Mouse (Mus musculus): Measurements from ENCODE around the gene Pitx2. TPM values are rescaled to one million over a fixed set of nuclear protein-coding genes. Genes with fewer than 3 reads are reported as not detected.

The Pitx2 gene
- polyA plus RNA-seq, 2 experiments, result 11.9 to 13.3 TPM

- Histone ChIP-seq H3K27me3 (ENCODE audit: control insufficient read depth, insufficient read depth, low read length) (peaks cover 87% of the 10 kb centered on the region), H3K4me2 (replicated peaks; ENCODE audit: low read depth, low read length, severe bottlenecking) (no peak overlapping the region), H3K9me3 (ENCODE audit: control insufficient read depth, low read length) (no peaks in the 10 kb centered on the region), H3K27ac (replicated peaks; ENCODE audit: low read depth, low read length) (no peak overlapping the region), H3K4me3 (replicated peaks; ENCODE audit: low read length) (no peak overlapping the region; the same call in 1 of the 2 replicates), H3K4me1 (ENCODE audit: control insufficient read depth, insufficient read depth, low read length) (peaks cover 6% of the 10 kb centered on the region; the same call in 1 of the 2 replicates), H3K36me3 (ENCODE audit: control insufficient read depth, insufficient read depth, low read length) (no peaks in the 10 kb centered on the region), H3K9ac (ENCODE audit: low read depth, low read length, severe bottlenecking) (no peak overlapping the region)
- DNase-seq (ENCODE audit: low spot score) (no peak), ATAC-seq (ENCODE audit: low FRiP score, low read depth) (no peak)
- no peak for TF ChIP-seq POLR2A (IDR thresholded peaks at IDR 0.05; ENCODE audit: borderline replicate concordance, extremely low read depth, insufficient read depth, insufficient read length)
- under 1% methylated on average over 13 of the region's 13 CpGs for WGBS
Measured at GRCm38 (mm10) chr3:129197035-129197434, 2.6 kb upstream of the Pitx2 start.

GRCm38 (mm10) chr3:129197786-129198626, 1.7 kb upstream of the Pitx2 start:
- Histone ChIP-seq H3K4me2 (replicated peaks; ENCODE audit: low read depth, low read length, severe bottlenecking) (no peak overlapping the region), H3K36me3 (ENCODE audit: control insufficient read depth, insufficient read depth, low read length) (no peaks in the 10 kb centered on the region), H3K4me1 (ENCODE audit: control insufficient read depth, insufficient read depth, low read length) (peaks cover 10% of the 10 kb centered on the region; the same call in 1 of the 2 replicates), H3K9me3 (ENCODE audit: control insufficient read depth, low read length) (no peaks in the 10 kb centered on the region), H3K4me3 (replicated peaks; ENCODE audit: low read length) (no peak overlapping the region), H3K27ac (replicated peaks; ENCODE audit: low read depth, low read length) (no peak overlapping the region), H3K9ac (ENCODE audit: low read depth, low read length, severe bottlenecking) (no peak overlapping the region), H3K27me3 (ENCODE audit: control insufficient read depth, insufficient read depth, low read length) (peaks cover 88% of the 10 kb centered on the region)
- no peak for DNase-seq (ENCODE audit: low spot score)
- no peak for TF ChIP-seq POLR2A (IDR thresholded peaks at IDR 0.05; ENCODE audit: borderline replicate concordance, extremely low read depth, insufficient read depth, insufficient read length)
- ATAC-seq (ENCODE audit: low FRiP score, low read depth), result no peak
- 4% methylated on average over 16 of the region's 16 CpGs for WGBS

GRCm38 (mm10) chr3:129198627-129198903, 1.1 kb upstream of the Pitx2 start:
- WGBS, result 2% methylated on average over 11 of the region's 11 CpGs
- ATAC-seq (ENCODE audit: low FRiP score, low read depth) (no peak), DNase-seq (ENCODE audit: low spot score) (no peak)
- H3K27me3 ChIP-seq (ENCODE audit: control insufficient read depth, insufficient read depth, low read length), result peaks cover 92% of the 10 kb centered on the region
- no peak overlapping the region for H3K27ac ChIP-seq (replicated peaks; ENCODE audit: low read depth, low read length)
- H3K9me3 ChIP-seq (ENCODE audit: control insufficient read depth, low read length), result no peaks in the 10 kb centered on the region
- no peak overlapping the region for H3K4me2 ChIP-seq (replicated peaks; ENCODE audit: low read depth, low read length, severe bottlenecking)
- no peak overlapping the region for H3K4me3 ChIP-seq (replicated peaks; ENCODE audit: low read length)
- H3K4me1 ChIP-seq (ENCODE audit: control insufficient read depth, insufficient read depth, low read length), result peaks cover 11% of the 10 kb centered on the region; the same call in 1 of the 2 replicates
- no peaks in the 10 kb centered on the region for H3K36me3 ChIP-seq (ENCODE audit: control insufficient read depth, insufficient read depth, low read length)
- no peak overlapping the region for H3K9ac ChIP-seq (ENCODE audit: low read depth, low read length, severe bottlenecking)
- no peak for TF ChIP-seq POLR2A (IDR thresholded peaks at IDR 0.05; ENCODE audit: borderline replicate concordance, extremely low read depth, insufficient read depth, insufficient read length)

GRCm38 (mm10) chr3:129199160-129199608, 494 bp upstream of the Pitx2 start:
- Histone ChIP-seq H3K9me3 (ENCODE audit: control insufficient read depth, low read length) (no peaks in the 10 kb centered on the region), H3K4me3 (replicated peaks; ENCODE audit: low read length) (peak overlapping the region; percentile 39), H3K4me2 (replicated peaks; ENCODE audit: low read depth, low read length, severe bottlenecking) (peak overlapping the region; percentile 55), H3K36me3 (ENCODE audit: control insufficient read depth, insufficient read depth, low read length) (no peaks in the 10 kb centered on the region), H3K4me1 (ENCODE audit: control insufficient read depth, insufficient read depth, low read length) (peaks cover 11% of the 10 kb centered on the region; the same call in 1 of the 2 replicates), H3K27me3 (ENCODE audit: control insufficient read depth, insufficient read depth, low read length) (peaks cover 96% of the 10 kb centered on the region), H3K9ac (ENCODE audit: low read depth, low read length, severe bottlenecking) (peak overlapping the region; percentile 41; the same call in 1 of the 2 replicates), H3K27ac (replicated peaks; ENCODE audit: low read depth, low read length) (no peak overlapping the region)
- no peak for DNase-seq (ENCODE audit: low spot score)
- WGBS, result 1% methylated on average over 16 of the region's 16 CpGs
- no peak for TF ChIP-seq POLR2A (IDR thresholded peaks at IDR 0.05; ENCODE audit: borderline replicate concordance, extremely low read depth, insufficient read depth, insufficient read length)
- ATAC-seq (ENCODE audit: low FRiP score, low read depth), result peak; percentile 0; the same call in 1 of the 2 replicates

GRCm38 (mm10) chr3:129200501-129200890, 818 bp downstream of the Pitx2 start:
- Histone ChIP-seq H3K36me3 (ENCODE audit: control insufficient read depth, insufficient read depth, low read length) (no peaks in the 10 kb centered on the region), H3K9me3 (ENCODE audit: control insufficient read depth, low read length) (no peaks in the 10 kb centered on the region), H3K4me1 (ENCODE audit: control insufficient read depth, insufficient read depth, low read length) (peaks cover 11% of the 10 kb centered on the region; the same call in 1 of the 2 replicates), H3K9ac (ENCODE audit: low read depth, low read length, severe bottlenecking) (no peak overlapping the region), H3K27ac (replicated peaks; ENCODE audit: low read depth, low read length) (no peak overlapping the region), H3K27me3 (ENCODE audit: control insufficient read depth, insufficient read depth, low read length) (peaks cover 96% of the 10 kb centered on the region), H3K4me2 (replicated peaks; ENCODE audit: low read depth, low read length, severe bottlenecking) (no peak overlapping the region), H3K4me3 (replicated peaks; ENCODE audit: low read length) (peak overlapping the region; percentile 39)
- ATAC-seq (ENCODE audit: low FRiP score, low read depth) (no peak), DNase-seq (ENCODE audit: low spot score) (no peak)
- 2% methylated on average over 9 of the region's 9 CpGs for WGBS
- TF ChIP-seq POLR2A (IDR thresholded peaks at IDR 0.05; ENCODE audit: borderline replicate concordance, extremely low read depth, insufficient read depth, insufficient read length), result no peak

All from limb, embryonic 14.5 days (tissue).